Mouse (Mus musculus): Measurements from ENCODE around the gene Commd1.

Commd1 gene

GRCm38 (mm10) chr11:22982846-22983245, 664 bp upstream of the Commd1 start:
- TF ChIP-seq CTCF (conservative IDR thresholded peaks at IDR 0.05; ENCODE audit: low read length) (no peak), NANOG (IDR thresholded peaks at IDR 0.05; ENCODE audit: borderline replicate concordance, low read length) (no peak), POU5F1 (IDR thresholded peaks at IDR 0.05; ENCODE audit: borderline replicate concordance, low read length) (no peak)
- peaks cover 34% of the 10 kb centered on the region for H3K4me1 ChIP-seq (replicated peaks; ENCODE audit: low read depth, low read length)
- no peaks in the 10 kb centered on the region for H3K27me3 ChIP-seq (ENCODE audit: insufficient read depth, low read length)

GRCm38 (mm10) chr11:22981543-22981950, 635 bp downstream of the Commd1 start:
- Histone ChIP-seq H3K4me3 (replicated peaks; ENCODE audit: low read length) (peak overlapping the region; percentile 93), H3K9me3 (ENCODE audit: low read length) (peaks cover 13% of the 10 kb centered on the region; the same call in 1 of the 2 replicates), H3K4me1 (replicated peaks; ENCODE audit: low read depth, low read length) (peaks cover 37% of the 10 kb centered on the region), H3K27me3 (ENCODE audit: insufficient read depth, low read length) (no peaks in the 10 kb centered on the region), H3K36me3 (ENCODE audit: insufficient read depth, low read length) (peaks cover 34% of the 10 kb centered on the region)
- TF ChIP-seq NANOG (IDR thresholded peaks at IDR 0.05; ENCODE audit: borderline replicate concordance, low read length) (no peak), POU5F1 (IDR thresholded peaks at IDR 0.05; ENCODE audit: borderline replicate concordance, low read length) (no peak), CTCF (conservative IDR thresholded peaks at IDR 0.05; ENCODE audit: low read length) (no peak)

More at GRCm38 (mm10) chr11:22982846-22983245, 664 bp upstream of the Commd1 start:
- Histone ChIP-seq H3K9me3 (ENCODE audit: low read length) (0 out of 2 replicates have a peak, but pooled peaks cover 5% of the 10 kb centered on the region), H3K36me3 (ENCODE audit: insufficient read depth, low read length) (peaks cover 21% of the 10 kb centered on the region), H3K4me3 (replicated peaks; ENCODE audit: low read length) (peak overlapping the region; percentile 93; the same call in 1 of the 2 replicates)

- peaks cover 18% of the 10 kb centered on the region for H3K9me3 ChIP-seq (ENCODE audit: low read length)
- H3K36me3 ChIP-seq (ENCODE audit: insufficient read depth, low read length) = peaks cover 39% of the 10 kb centered on the region
- H3K27me3 ChIP-seq (ENCODE audit: insufficient read depth, low read length) = no peaks in the 10 kb centered on the region
- H3K4me3 ChIP-seq (replicated peaks; ENCODE audit: low read length) = peak overlapping the region; percentile 93
- peaks cover 40% of the 10 kb centered on the region for H3K4me1 ChIP-seq (replicated peaks; ENCODE audit: low read depth, low read length)
- TF ChIP-seq POU5F1 (IDR thresholded peaks at IDR 0.05; ENCODE audit: borderline replicate concordance, low read length) = no peak
- no peak for TF ChIP-seq NANOG (IDR thresholded peaks at IDR 0.05; ENCODE audit: borderline replicate concordance, low read length)
- TF ChIP-seq CTCF (conservative IDR thresholded peaks at IDR 0.05; ENCODE audit: low read length) = no peak
These were observed 1.1 kb downstream of the Commd1 start for GRCm38 (mm10) chr11:22981041-22981440.

GRCm38 (mm10) chr11:22979221-22979620, 3.0 kb downstream of the Commd1 start:
- peaks cover 54% of the 10 kb centered on the region for H3K4me1 ChIP-seq (replicated peaks; ENCODE audit: low read depth, low read length)
- peaks cover 54% of the 10 kb centered on the region for H3K36me3 ChIP-seq (ENCODE audit: insufficient read depth, low read length)
- no peaks in the 10 kb centered on the region for H3K27me3 ChIP-seq (ENCODE audit: insufficient read depth, low read length)
- peaks cover 33% of the 10 kb centered on the region for H3K9me3 ChIP-seq (ENCODE audit: low read length)
- H3K4me3 ChIP-seq (replicated peaks; ENCODE audit: low read length) = no peak overlapping the region
- TF ChIP-seq POU5F1 (IDR thresholded peaks at IDR 0.05; ENCODE audit: borderline replicate concordance, low read length) (no peak), CTCF (conservative IDR thresholded peaks at IDR 0.05; ENCODE audit: low read length) (no peak), NANOG (IDR thresholded peaks at IDR 0.05; ENCODE audit: borderline replicate concordance, low read length) (no peak)

- no peak overlapping the region for H3K4me3 ChIP-seq (replicated peaks; ENCODE audit: low read length)
These were observed 3.5 kb downstream of the Commd1 start for GRCm38 (mm10) chr11:22978711-22979110.

GRCm38 (mm10) chr11:22978215-22978614, 4.0 kb downstream of the Commd1 start:
- TF ChIP-seq CTCF (conservative IDR thresholded peaks at IDR 0.05; ENCODE audit: low read length) = no peak
- no peak for TF ChIP-seq NANOG (IDR thresholded peaks at IDR 0.05; ENCODE audit: borderline replicate concordance, low read length)
- no peak for TF ChIP-seq POU5F1 (IDR thresholded peaks at IDR 0.05; ENCODE audit: borderline replicate concordance, low read length)
- peaks cover 61% of the 10 kb centered on the region for H3K36me3 ChIP-seq (ENCODE audit: insufficient read depth, low read length)
- peaks cover 43% of the 10 kb centered on the region for H3K9me3 ChIP-seq (ENCODE audit: low read length)
- H3K4me1 ChIP-seq (replicated peaks; ENCODE audit: low read depth, low read length) = peaks cover 59% of the 10 kb centered on the region
- no peak overlapping the region for H3K4me3 ChIP-seq (replicated peaks; ENCODE audit: low read length)
- no peaks in the 10 kb centered on the region for H3K27me3 ChIP-seq (ENCODE audit: insufficient read depth, low read length)

More at GRCm38 (mm10) chr11:22978711-22979110, 3.5 kb downstream of the Commd1 start:
- Histone ChIP-seq H3K9me3 (ENCODE audit: low read length) (peaks cover 38% of the 10 kb centered on the region), H3K27me3 (ENCODE audit: insufficient read depth, low read length) (no peaks in the 10 kb centered on the region), H3K4me1 (replicated peaks; ENCODE audit: low read depth, low read length) (peaks cover 59% of the 10 kb centered on the region), H3K36me3 (ENCODE audit: insufficient read depth, low read length) (peaks cover 59% of the 10 kb centered on the region)
- TF ChIP-seq POU5F1 (IDR thresholded peaks at IDR 0.05; ENCODE audit: borderline replicate concordance, low read length) (no peak), CTCF (conservative IDR thresholded peaks at IDR 0.05; ENCODE audit: low read length) (no peak), NANOG (IDR thresholded peaks at IDR 0.05; ENCODE audit: borderline replicate concordance, low read length) (no peak)

GRCm38 (mm10) chr11:22973599-22973998, 8.6 kb downstream of the Commd1 start:
- H3K9me3 ChIP-seq (ENCODE audit: low read length) = peaks cover 86% of the 10 kb centered on the region
- peak overlapping the region; percentile 84 for H3K4me3 ChIP-seq (replicated peaks; ENCODE audit: low read length)
- peaks cover 37% of the 10 kb centered on the region for H3K4me1 ChIP-seq (replicated peaks; ENCODE audit: low read depth, low read length)
- H3K27me3 ChIP-seq (ENCODE audit: insufficient read depth, low read length) = no peaks in the 10 kb centered on the region
- H3K36me3 ChIP-seq (ENCODE audit: insufficient read depth, low read length) = peaks cover 48% of the 10 kb centered on the region
- TF ChIP-seq NANOG (IDR thresholded peaks at IDR 0.05; ENCODE audit: borderline replicate concordance, low read length) (no peak), CTCF (conservative IDR thresholded peaks at IDR 0.05; ENCODE audit: low read length) (no peak), POU5F1 (IDR thresholded peaks at IDR 0.05; ENCODE audit: borderline replicate concordance, low read length) (no peak)

- Histone ChIP-seq H3K36me3 (ENCODE audit: insufficient read depth, low read length) (peaks cover 43% of the 10 kb centered on the region), H3K27me3 (ENCODE audit: insufficient read depth, low read length) (no peaks in the 10 kb centered on the region), H3K4me3 (replicated peaks; ENCODE audit: low read length) (peak overlapping the region; percentile 84), H3K9me3 (ENCODE audit: low read length) (peaks cover 89% of the 10 kb centered on the region), H3K4me1 (replicated peaks; ENCODE audit: low read depth, low read length) (peaks cover 31% of the 10 kb centered on the region)
- TF ChIP-seq CTCF (conservative IDR thresholded peaks at IDR 0.05; ENCODE audit: low read length) (no peak), POU5F1 (IDR thresholded peaks at IDR 0.05; ENCODE audit: borderline replicate concordance, low read length) (no peak), NANOG (IDR thresholded peaks at IDR 0.05; ENCODE audit: borderline replicate concordance, low read length) (no peak)
These were observed 9.2 kb downstream of the Commd1 start for GRCm38 (mm10) chr11:22972746-22973526.
